Mouse (Mus musculus) heart, embryonic 13.5 days (tissue): ENCODE data around the gene Plch2. TPM values are rescaled to one million over a fixed set of nuclear protein-coding genes. Genes with fewer than 3 reads are reported as not detected.

ENCODE experiments used
- ATAC-seq: fragments of 200-750 bp; cut with Nextera tagmentation; 2 replicates; pipeline ENCODE4 v1.8.0; 2017; ENCODE audit warnings: moderate TSS enrichment; ENCODE audit not compliant: insufficient number of reproducible peaks, low FRiP score, low TSS enrichment; ENCODE audit errors: extremely low read depth
- H3K27ac ChIP-seq: fragments of 300-500 bp; sonication (generic); replicated peaks from 2 replicates; pipeline ENCODE4 v1.5.1; 2015; ENCODE audit warnings: moderate library complexity, mild to moderate bottlenecking, inconsistent platforms
- H3K27me3 ChIP-seq: fragments of 300-500 bp; sonication (generic); replicated peaks from 2 replicates; pipeline ENCODE4 v1.6.1; 2015; ENCODE audit warnings: mild to moderate bottlenecking, inconsistent platforms
- H3K36me3 ChIP-seq: fragments of 300-500 bp; sonication (generic); 2 replicates; pipeline ENCODE4 v1.6.1; 2015; ENCODE audit warnings: mild to moderate bottlenecking, inconsistent platforms
- H3K4me1 ChIP-seq: fragments of 300-500 bp; sonication (generic); 2 replicates; pipeline ENCODE4 v1.6.1; 2015; ENCODE audit warnings: inconsistent platforms
- H3K4me2 ChIP-seq: fragments of 300-500 bp; sonication (generic); 2 replicates; pipeline ENCODE4 v1.6.1; 2015; ENCODE audit warnings: inconsistent platforms, mild to moderate bottlenecking, moderate library complexity
- H3K4me3 ChIP-seq: fragments of 300-500 bp; sonication (generic); 2 replicates; pipeline ENCODE4 v1.5.1; 2015; ENCODE audit warnings: moderate library complexity, mild to moderate bottlenecking, inconsistent platforms
- H3K9ac ChIP-seq: fragments of 300-500 bp; sonication (generic); 2 replicates; pipeline ENCODE4 v1.6.1; 2015; ENCODE audit warnings: inconsistent platforms, mild to moderate bottlenecking, moderate library complexity
- H3K9me3 ChIP-seq: fragments of 300-500 bp; sonication (generic); 2 replicates; pipeline ENCODE4 v1.6.1; 2016; ENCODE audit warnings: inconsistent platforms
- WGBS: fragments of 180-500 bp; shearing (Covaris S2); methylation state at CpG from one replicate; pipeline ENCODE4 v1.1.7; 2015; ENCODE audit warnings: mixed read lengths; 5-methylcytosine and 5-hydroxymethylcytosine counted together
- polyA plus RNA-seq: library from polyadenylated mRNA; unstranded; fragments of >200 nt; fragmentation: Nextera tagmentation; extraction: Ambion mirVana; gene quantifications from 2 replicates; pipeline ENCODE4 v1.2.1, GENCODE M21; 2015

The Plch2 gene
- polyA plus RNA-seq, 1 experiment from 2014 or later: 0.51 TPM

GRCm38 (mm10) chr4:155019336-155019847 lies 37.2 kb downstream of the Plch2 start:
- Histone ChIP-seq H3K27ac (no peak overlapping the region), H3K4me3 (no peak overlapping the region), H3K27me3 (peaks cover 78% of the 10 kb centered on the region), H3K9me3 (no peaks in the 10 kb centered on the region), H3K36me3 (no peaks in the 10 kb centered on the region), H3K9ac (no peak overlapping the region), H3K4me2 (no peak overlapping the region), H3K4me1 (peaks cover 10% of the 10 kb centered on the region)
- ATAC-seq: no peak
- WGBS: 1% methylated on average over 10 of the region's 10 CpGs

- Histone ChIP-seq H3K27ac (no peak overlapping the region), H3K4me1 (peaks cover 10% of the 10 kb centered on the region), H3K9me3 (no peaks in the 10 kb centered on the region), H3K36me3 (no peaks in the 10 kb centered on the region), H3K4me3 (no peak overlapping the region), H3K9ac (no peak overlapping the region), H3K27me3 (peaks cover 77% of the 10 kb centered on the region), H3K4me2 (no peak overlapping the region)
- ATAC-seq: 0 out of 2 replicates have a peak, but pooled peaks have one; percentile 8
- 6% methylated on average over 15 of the region's 15 CpGs for WGBS
Observed at GRCm38 (mm10) chr4:155018601-155019335, 37.8 kb downstream of the Plch2 start.

GRCm38 (mm10) chr4:155018066-155018465 lies 38.5 kb downstream of the Plch2 start:
- WGBS: 55% methylated on average over 8 of the region's 8 CpGs
- Histone ChIP-seq H3K27me3 (peaks cover 82% of the 10 kb centered on the region), H3K9me3 (no peaks in the 10 kb centered on the region), H3K27ac (no peak overlapping the region), H3K4me1 (peaks cover 10% of the 10 kb centered on the region), H3K9ac (no peak overlapping the region), H3K36me3 (no peaks in the 10 kb centered on the region), H3K4me3 (no peak overlapping the region), H3K4me2 (no peak overlapping the region)
- ATAC-seq: no peak

GRCm38 (mm10) chr4:155017253-155017878 lies 39.2 kb downstream of the Plch2 start:
- no peak overlapping the region for H3K4me3 ChIP-seq
- ATAC-seq: no peak
- peaks cover 10% of the 10 kb centered on the region for H3K4me1 ChIP-seq
- 66% methylated on average over 11 of the region's 11 CpGs for WGBS
- peaks cover 85% of the 10 kb centered on the region for H3K27me3 ChIP-seq
- H3K27ac ChIP-seq: no peak overlapping the region
- no peak overlapping the region for H3K4me2 ChIP-seq
- no peaks in the 10 kb centered on the region for H3K9me3 ChIP-seq
- no peak overlapping the region for H3K9ac ChIP-seq
- no peaks in the 10 kb centered on the region for H3K36me3 ChIP-seq

- no peak overlapping the region for H3K4me2 ChIP-seq
- H3K36me3 ChIP-seq: no peaks in the 10 kb centered on the region
- H3K9ac ChIP-seq: no peak overlapping the region
- no peak for ATAC-seq
- no peak overlapping the region for H3K4me3 ChIP-seq
- no peaks in the 10 kb centered on the region for H3K9me3 ChIP-seq
- H3K27me3 ChIP-seq: peaks cover 86% of the 10 kb centered on the region
- peaks cover 10% of the 10 kb centered on the region for H3K4me1 ChIP-seq
- H3K27ac ChIP-seq: no peak overlapping the region
- WGBS: 52% methylated on average over 11 of the region's 11 CpGs
Observed at GRCm38 (mm10) chr4:155016807-155017206, 39.8 kb downstream of the Plch2 start.

- peaks cover 88% of the 10 kb centered on the region for H3K27me3 ChIP-seq
- no peak for ATAC-seq
- H3K36me3 ChIP-seq: no peaks in the 10 kb centered on the region
- H3K27ac ChIP-seq: no peak overlapping the region
- H3K9me3 ChIP-seq: no peaks in the 10 kb centered on the region
- H3K4me2 ChIP-seq: no peak overlapping the region
- no peak overlapping the region for H3K4me3 ChIP-seq
- 69% methylated on average over 4 of the region's 4 CpGs for WGBS
- peaks cover 10% of the 10 kb centered on the region for H3K4me1 ChIP-seq
- H3K9ac ChIP-seq: no peak overlapping the region
Observed at GRCm38 (mm10) chr4:155015550-155015949, 41.0 kb downstream of the Plch2 start.

- Histone ChIP-seq H3K9me3 (no peaks in the 10 kb centered on the region), H3K36me3 (no peaks in the 10 kb centered on the region), H3K9ac (no peak overlapping the region), H3K27me3 (peaks cover 89% of the 10 kb centered on the region), H3K4me1 (peaks cover 10% of the 10 kb centered on the region), H3K4me3 (no peak overlapping the region), H3K27ac (no peak overlapping the region), H3K4me2 (no peak overlapping the region)
- 61% methylated on average over 12 of the region's 12 CpGs for WGBS
- no peak for ATAC-seq
Observed at GRCm38 (mm10) chr4:155014791-155015190, 41.8 kb downstream of the Plch2 start.

GRCm38 (mm10) chr4:155014244-155014643 lies 42.3 kb downstream of the Plch2 start:
- no peak for ATAC-seq
- no peaks in the 10 kb centered on the region for H3K9me3 ChIP-seq
- H3K36me3 ChIP-seq: no peaks in the 10 kb centered on the region
- H3K27me3 ChIP-seq: peaks cover 89% of the 10 kb centered on the region
- H3K4me2 ChIP-seq: no peak overlapping the region
- 70% methylated on average over 14 of the region's 14 CpGs for WGBS
- H3K27ac ChIP-seq: no peak overlapping the region
- H3K4me1 ChIP-seq: peaks cover 5% of the 10 kb centered on the region
- H3K9ac ChIP-seq: no peak overlapping the region
- H3K4me3 ChIP-seq: no peak overlapping the region

- no peak overlapping the region for H3K4me3 ChIP-seq
- H3K27ac ChIP-seq: no peak overlapping the region
- H3K9ac ChIP-seq: no peak overlapping the region
- H3K4me2 ChIP-seq: no peak overlapping the region
- no peak for ATAC-seq
- no peaks in the 10 kb centered on the region for H3K9me3 ChIP-seq
- no peaks in the 10 kb centered on the region for H3K4me1 ChIP-seq
- WGBS: 12% methylated on average over 4 of the region's 4 CpGs
- peaks cover 87% of the 10 kb centered on the region for H3K27me3 ChIP-seq
- H3K36me3 ChIP-seq: no peaks in the 10 kb centered on the region
Observed at GRCm38 (mm10) chr4:155012788-155013187, 43.8 kb downstream of the Plch2 start.

GRCm38 (mm10) chr4:155012115-155012514 lies 44.5 kb downstream of the Plch2 start:
- 58% methylated on average over 2 of the region's 2 CpGs for WGBS
- Histone ChIP-seq H3K9me3 (no peaks in the 10 kb centered on the region), H3K27ac (no peak overlapping the region), H3K9ac (no peak overlapping the region), H3K4me1 (no peaks in the 10 kb centered on the region), H3K27me3 (peaks cover 87% of the 10 kb centered on the region), H3K4me3 (no peak overlapping the region), H3K36me3 (no peaks in the 10 kb centered on the region), H3K4me2 (no peak overlapping the region)
- ATAC-seq: no peak

GRCm38 (mm10) chr4:155011312-155012025 lies 45.1 kb downstream of the Plch2 start:
- ATAC-seq: no peak
- Histone ChIP-seq H3K36me3 (no peaks in the 10 kb centered on the region), H3K9ac (no peak overlapping the region), H3K27me3 (peaks cover 86% of the 10 kb centered on the region), H3K9me3 (no peaks in the 10 kb centered on the region), H3K4me1 (no peaks in the 10 kb centered on the region), H3K4me2 (no peak overlapping the region), H3K4me3 (no peak overlapping the region), H3K27ac (no peak overlapping the region)
- WGBS: 67% methylated on average over 8 of the region's 8 CpGs
